Mouse (Mus musculus) heart, adult 18-20 months (tissue): ENCODE measurements around the gene Ccna2. TPM values are rescaled to one million over a fixed set of nuclear protein-coding genes. Genes with fewer than 3 reads are reported as not detected.

Experiments
- DNase-seq, 2 experiments: peaks; one replicate each; pipeline ENCODE4 v3.0.0; 2021 to 2022; ENCODE audit warnings: mixed read lengths in 1 of 2
- total RNA-seq, 2 experiments: library from RNA; stranded (reverse); gene quantifications; 2 replicates each; pipeline ENCODE4 v1.2.3; 2021

Ccna2 gene
- total RNA-seq, 2 experiments from 2014 or later, result 0.51 to 0.99 TPM

GRCm38 (mm10) chr3:36533201-36533672 lies 38.7 kb downstream of the Ccna2 start:
- DNase-seq, result no peak

DNA sequence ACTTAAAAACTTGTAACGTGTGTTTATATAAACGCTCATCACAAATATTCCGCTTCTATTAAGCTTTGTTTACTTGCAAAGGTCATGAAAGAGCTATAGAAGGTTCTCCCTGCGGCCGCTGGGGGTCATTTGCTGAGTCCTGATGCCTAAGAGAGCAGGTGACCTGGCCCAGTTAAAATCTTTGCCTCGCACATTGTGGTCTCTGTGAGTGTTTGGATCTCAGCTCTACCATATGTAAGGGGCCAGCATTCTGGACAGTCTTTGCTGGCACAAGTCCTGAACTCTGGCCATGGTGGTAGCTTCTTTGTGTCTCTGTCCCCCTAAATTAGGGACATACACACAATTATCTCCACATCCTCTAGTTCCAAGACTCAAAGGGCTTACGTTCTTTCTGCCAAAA lies 39.2 kb downstream of the Ccna2 start:
- DNase-seq, result no peak

- DNase-seq, result no peak
These were observed 39.9 kb downstream of the Ccna2 start for GRCm38 (mm10) chr3:36531979-36532542.

DNA sequence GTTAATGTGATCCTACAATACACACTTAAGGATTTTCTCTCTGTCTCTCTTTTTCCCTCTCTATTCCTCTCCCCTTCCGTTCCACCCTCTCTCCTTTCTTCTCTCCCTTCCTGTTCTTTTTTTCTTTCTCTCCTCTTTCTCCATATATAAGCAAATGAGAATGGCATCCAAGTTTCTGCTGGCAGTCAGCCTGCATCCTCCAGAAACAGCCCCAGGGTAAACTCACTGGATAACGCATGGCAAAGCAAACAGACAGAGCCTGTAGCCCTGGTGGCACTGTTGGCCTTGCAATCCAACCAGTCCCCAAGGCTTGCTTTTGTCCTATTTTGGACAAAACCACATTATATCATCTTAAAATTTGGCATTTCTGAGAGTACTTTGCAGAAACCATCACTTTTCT lies 40.7 kb downstream of the Ccna2 start:
- no peak for DNase-seq

DNA sequence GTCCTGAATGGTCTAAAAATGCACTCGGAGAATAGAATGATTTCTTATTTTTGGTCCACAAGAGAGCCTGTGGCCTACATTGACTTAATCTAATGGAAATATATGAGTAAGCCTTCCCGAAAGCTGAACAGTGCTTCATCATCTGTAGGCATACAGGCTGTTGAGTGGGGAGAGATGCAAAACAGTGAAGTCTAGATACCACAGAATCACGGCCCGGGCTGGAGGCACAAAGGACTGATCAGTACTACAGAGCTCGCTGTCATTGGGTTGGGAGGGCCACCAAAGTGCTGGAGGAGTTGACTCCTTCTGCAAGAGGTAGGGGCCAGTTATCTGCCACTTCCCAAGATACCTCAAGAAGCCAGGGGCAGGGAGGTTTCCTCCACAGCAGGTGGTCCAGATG lies 41.2 kb downstream of the Ccna2 start:
- no peak for DNase-seq

- peak; percentile 65 to 78 for DNase-seq
These were observed 41.6 kb downstream of the Ccna2 start for GRCm38 (mm10) chr3:36530345-36530744.

GRCm38 (mm10) chr3:36524466-36524865 lies 47.5 kb downstream of the Ccna2 start:
- no peak for DNase-seq

GRCm38 (mm10) chr3:36522137-36522536 lies 49.8 kb downstream of the Ccna2 start:
- no peak for DNase-seq

GRCm38 (mm10) chr3:36521073-36522060 lies 50.6 kb downstream of the Ccna2 start, which contains the start of gene Gm11549:
Gene Gm11549, minus strand, starts transcription at chr3:36521813.
- DNase-seq, result peak in 1 of 2 experiments; percentile 17

GRCm38 (mm10) chr3:36516196-36516595 lies 55.8 kb downstream of the Ccna2 start:
- no peak for DNase-seq

Other genes with a start within 250 kb of the Ccna2 start
- 100 to 1,000 TPM; 128 to 134 TPM for gene Anxa5, start 96.3 kb downstream of the Ccna2 start, total RNA-seq
- not detected for gene 1810062G17Rik, start 96.2 kb downstream of the Ccna2 start, total RNA-seq
- not detected for gene Gm11549, start 50.3 kb downstream of the Ccna2 start, total RNA-seq
- gene Exosc9, start 19.5 kb downstream of the Ccna2 start, total RNA-seq, result 10 to 100 TPM; 19.1 to 19.9 TPM
- 1 to 10 TPM; 5.8 to 9.1 TPM for gene Bbs7, start 41.3 kb upstream of the Ccna2 start, total RNA-seq
- gene Trpc3, start 118.0 kb upstream of the Ccna2 start, total RNA-seq, result 1 to 10 TPM; 4.8 to 9.7 TPM